Mouse (Mus musculus) liver, postnatal 0 days (tissue): ENCODE measurements around the gene Clcnkb. TPM values are rescaled to one million over a fixed set of nuclear protein-coding genes. Genes with fewer than 3 reads are reported as not detected.

Experiments
- ATAC-seq: fragments of 200-750 bp; cut with Nextera tagmentation; 2 replicates; pipeline ENCODE4 v1.8.0; 2017; ENCODE audit warnings: mild to moderate bottlenecking, moderate library complexity
- DNase-seq: peaks from one replicate; pipeline ENCODE4 v3.0.0-alpha.2; 2016
- H3K27ac ChIP-seq: fragments of 300-500 bp; sonication (generic); 2 replicates; pipeline ENCODE4 v1.5.1; 2014; ENCODE audit warnings: antibody characterized with exemption, moderate library complexity, mild to moderate bottlenecking, low read depth
- H3K27me3 ChIP-seq: fragments of 300-500 bp; sonication (generic); 2 replicates; pipeline ENCODE4 v1.6.1; 2014; ENCODE audit warnings: low read length, control low read depth, mixed read lengths; ENCODE audit not compliant: insufficient read depth
- H3K36me3 ChIP-seq: fragments of 300-500 bp; sonication (generic); replicated peaks from 2 replicates; pipeline ENCODE4 v1.6.1; 2014; ENCODE audit warnings: mild to moderate bottlenecking, control low read depth, low read length, moderate library complexity, mixed read lengths; ENCODE audit not compliant: insufficient read depth
- H3K4me1 ChIP-seq: fragments of 300-500 bp; sonication (generic); 2 replicates; pipeline ENCODE4 v1.6.1; 2014; ENCODE audit warnings: antibody characterized with exemption, mild to moderate bottlenecking, control low read depth; ENCODE audit not compliant: insufficient read depth
- H3K4me2 ChIP-seq: fragments of 300-500 bp; sonication (generic); 2 replicates; pipeline ENCODE4 v1.6.1; 2014; ENCODE audit warnings: low read depth, mild to moderate bottlenecking, low read length, moderate library complexity, mixed read lengths
- H3K4me3 ChIP-seq: fragments of 300-500 bp; sonication (generic); 2 replicates; pipeline ENCODE4 v1.5.1; 2014; ENCODE audit warnings: low read depth, low read length
- H3K9ac ChIP-seq: fragments of 300-500 bp; sonication (generic); replicated peaks from 2 replicates; pipeline ENCODE4 v1.6.1; 2014; ENCODE audit warnings: mild to moderate bottlenecking, moderate library complexity
- H3K9me3 ChIP-seq: fragments of 300-500 bp; sonication (generic); 2 replicates; pipeline ENCODE4 v1.6.1; 2016; ENCODE audit warnings: mild to moderate bottlenecking, control low read depth, low read length, mixed read lengths
- CTCF ChIP-seq: sonication (generic); IDR thresholded peaks from 2 replicates; pipeline ENCODE4 v1.5.1; 2016; ENCODE audit warnings: antibody characterized with exemption, low read depth
- EP300 ChIP-seq: IDR thresholded peaks from 2 replicates; pipeline ENCODE4 v1.6.1; 2016; ENCODE audit warnings: antibody characterized with exemption, low read depth, mild to moderate bottlenecking
- WGBS: fragments of 180-500 bp; shearing (Covaris S2); extraction: QIAGEN DNeasy Blood & Tissue Kit; methylation state at CpG from one replicate; pipeline ENCODE4 v1.1.7; 2014; ENCODE audit not compliant: insufficient replicate concordance; 5-methylcytosine and 5-hydroxymethylcytosine counted together
- polyA plus RNA-seq: library from polyadenylated mRNA; unstranded; fragments of >200 nt; fragmentation: Nextera tagmentation; extraction: Ambion mirVana; gene quantifications from 2 replicates; pipeline ENCODE4 v1.2.1, GENCODE M21; 2015

Clcnkb gene
- polyA plus RNA-seq, 1 experiment from 2014 or later, result not detected

- peaks cover 21% of the 10 kb centered on the region for H3K27me3 ChIP-seq
- H3K9ac ChIP-seq, result peak within 1 kb of the TSS; percentile 45; the same call in 1 of the 2 replicates
Observed at GRCm38 (mm10) chr4:141367997-141368791, 47.6 kb downstream of the Clcnkb start, which contains the start of gene Fam131c. Fam131c (plus strand) TSS chr4:141368220.

DNA sequence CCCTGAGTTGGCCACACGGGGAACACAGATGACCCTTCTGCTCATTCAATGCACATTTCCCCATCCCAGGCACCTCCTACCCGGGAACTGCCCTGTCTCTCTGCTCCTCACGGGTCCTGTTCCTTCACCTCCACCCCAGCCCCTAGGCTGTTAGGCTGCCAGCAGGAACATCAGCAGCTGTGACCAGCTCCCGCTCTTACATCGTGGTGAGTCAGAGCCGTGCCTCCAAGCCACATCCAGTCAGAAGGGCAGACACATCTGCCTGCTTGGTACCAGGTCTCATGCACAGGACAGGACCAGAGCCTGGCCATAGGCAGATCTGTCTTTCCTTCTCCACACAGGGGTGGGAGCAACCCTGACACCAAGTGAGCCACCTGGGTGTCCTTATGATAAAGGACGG lies 49.9 kb downstream of the Clcnkb start:
- no peak overlapping the region for H3K4me3 ChIP-seq
- H3K27me3 ChIP-seq, result peaks cover 21% of the 10 kb centered on the region
- no peak for DNase-seq
- H3K27ac ChIP-seq, result no peak overlapping the region
- no peaks in the 10 kb centered on the region for H3K36me3 ChIP-seq
- peaks cover 8% of the 10 kb centered on the region; the same call in 1 of the 2 replicates for H3K4me1 ChIP-seq
- no peak overlapping the region for H3K4me2 ChIP-seq
- TF ChIP-seq CTCF, result no peak
- no peak for TF ChIP-seq EP300
- WGBS, result 50% methylated on average over 6 of the region's 7 CpGs
- no peak overlapping the region for H3K9ac ChIP-seq
- ATAC-seq, result no peak
- no peaks in the 10 kb centered on the region for H3K9me3 ChIP-seq

More at GRCm38 (mm10) chr4:141367997-141368791, 47.6 kb downstream of the Clcnkb start, which contains the start of gene Fam131c:
- peak; percentile 50 for DNase-seq
- TF ChIP-seq EP300 (no peak), CTCF (no peak)
- 2% methylated on average over 44 of the region's 71 CpGs for WGBS
- peak within 1 kb of the TSS; percentile 73 for H3K4me2 ChIP-seq
- H3K4me1 ChIP-seq, result peaks cover 8% of the 10 kb centered on the region; the same call in 1 of the 2 replicates
- H3K27ac ChIP-seq, result no peak within 1 kb of the TSS
- ATAC-seq, result 0 out of 2 replicates have a peak, but pooled peaks have one; percentile 21
- no peaks in the 10 kb centered on the region for H3K36me3 ChIP-seq
- H3K9me3 ChIP-seq, result no peaks in the 10 kb centered on the region
- peak within 1 kb of the TSS; percentile 48 for H3K4me3 ChIP-seq

- no peaks in the 10 kb centered on the region for H3K36me3 ChIP-seq
- peaks cover 8% of the 10 kb centered on the region; the same call in 1 of the 2 replicates for H3K4me1 ChIP-seq
- H3K27me3 ChIP-seq, result peaks cover 21% of the 10 kb centered on the region
- H3K9me3 ChIP-seq, result no peaks in the 10 kb centered on the region
- no peak overlapping the region for H3K4me3 ChIP-seq
- H3K27ac ChIP-seq, result no peak overlapping the region
- DNase-seq (no peak), ATAC-seq (no peak)
- TF ChIP-seq CTCF (no peak), EP300 (no peak)
- no peak overlapping the region for H3K9ac ChIP-seq
- H3K4me2 ChIP-seq, result no peak overlapping the region
- 58% methylated on average over 8 of the region's 8 CpGs for WGBS
Observed at GRCm38 (mm10) chr4:141365126-141365525, 50.7 kb downstream of the Clcnkb start.

- DNase-seq (peak; percentile 90), ATAC-seq (peak; percentile 89)
- TF ChIP-seq CTCF, result peak; percentile 92
- TF ChIP-seq EP300, result peak; percentile 88
- peak overlapping the region; percentile 44; the same call in 1 of the 2 replicates for H3K27ac ChIP-seq
- no peak overlapping the region for H3K9ac ChIP-seq
- H3K4me3 ChIP-seq, result no peak overlapping the region
- H3K27me3 ChIP-seq, result peaks cover 12% of the 10 kb centered on the region
- H3K4me1 ChIP-seq, result peaks cover 5% of the 10 kb centered on the region; the same call in 1 of the 2 replicates
- H3K9me3 ChIP-seq, result no peaks in the 10 kb centered on the region
- H3K4me2 ChIP-seq, result no peak overlapping the region
- no peaks in the 10 kb centered on the region for H3K36me3 ChIP-seq
- 24% methylated on average over 11 of the region's 11 CpGs for WGBS
Observed at GRCm38 (mm10) chr4:141362937-141363548, 52.8 kb downstream of the Clcnkb start.

DNA sequence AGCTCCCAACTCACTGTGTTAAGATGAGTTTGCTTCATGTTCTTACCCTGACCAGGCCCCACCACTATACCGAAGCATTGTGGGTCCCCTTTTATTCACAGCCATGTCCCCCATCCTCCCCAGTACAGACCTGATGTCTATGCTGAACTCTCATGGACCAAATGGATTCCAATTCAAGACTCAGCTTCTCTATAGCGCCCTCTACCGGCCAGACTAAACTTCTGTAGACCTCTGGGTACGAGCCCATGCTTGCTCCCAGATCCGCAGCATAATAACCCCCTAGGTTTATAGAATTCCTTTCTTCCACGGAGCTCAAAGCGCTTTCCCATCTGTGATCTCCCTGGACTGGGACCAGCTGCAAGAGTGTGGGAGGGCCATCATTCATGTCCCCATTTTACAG lies 55.0 kb downstream of the Clcnkb start:
- Histone ChIP-seq H3K27me3 (no peaks in the 10 kb centered on the region), H3K9me3 (peaks cover 4% of the 10 kb centered on the region), H3K4me2 (no peak overlapping the region), H3K4me1 (no peaks in the 10 kb centered on the region; the same call in 1 of the 2 replicates), H3K4me3 (no peak overlapping the region), H3K36me3 (no peaks in the 10 kb centered on the region), H3K9ac (no peak overlapping the region), H3K27ac (no peak overlapping the region)
- 37% methylated on average over 7 of the region's 7 CpGs for WGBS
- TF ChIP-seq CTCF, result peak; percentile 72
- TF ChIP-seq EP300, result no peak
- ATAC-seq, result no peak
- peak; percentile 61 for DNase-seq

DNA sequence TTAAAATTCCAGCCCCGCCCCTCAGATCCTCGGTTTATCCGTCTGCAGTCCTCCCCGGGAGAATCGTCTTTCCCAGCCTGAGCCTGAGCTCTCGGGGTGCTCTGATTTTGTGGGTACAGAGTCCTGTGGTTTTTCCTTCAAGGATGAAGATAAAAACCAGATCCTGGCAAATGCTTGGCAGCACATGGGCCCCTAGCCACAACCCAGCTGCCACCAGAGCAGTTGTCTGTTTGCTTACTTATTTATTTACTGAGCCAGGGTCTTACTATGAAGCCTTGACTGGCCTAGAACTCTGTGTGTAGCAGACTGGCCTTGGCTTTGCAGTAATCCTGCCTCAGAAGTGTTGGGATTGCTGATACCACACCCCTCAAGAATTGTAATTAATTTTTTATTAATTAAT lies 56.6 kb downstream of the Clcnkb start:
- Histone ChIP-seq H3K4me3 (no peak overlapping the region), H3K4me2 (no peak overlapping the region), H3K36me3 (no peaks in the 10 kb centered on the region), H3K4me1 (no peaks in the 10 kb centered on the region; the same call in 1 of the 2 replicates), H3K27me3 (no peaks in the 10 kb centered on the region), H3K9ac (no peak overlapping the region), H3K27ac (no peak overlapping the region), H3K9me3 (peaks cover 4% of the 10 kb centered on the region)
- WGBS, result 87% methylated on average over 6 of the region's 6 CpGs
- ATAC-seq, result no peak
- no peak for DNase-seq
- TF ChIP-seq CTCF (no peak), EP300 (no peak)
